Mouse (Mus musculus): ENCODE measurements around the gene Krtap11-1. TPM values are rescaled to one million over a fixed set of nuclear protein-coding genes. Genes with fewer than 3 reads are reported as not detected.

Gene Krtap11-1
- polyA plus RNA-seq, 1 experiment from 2014 or later: not detected

DNA sequence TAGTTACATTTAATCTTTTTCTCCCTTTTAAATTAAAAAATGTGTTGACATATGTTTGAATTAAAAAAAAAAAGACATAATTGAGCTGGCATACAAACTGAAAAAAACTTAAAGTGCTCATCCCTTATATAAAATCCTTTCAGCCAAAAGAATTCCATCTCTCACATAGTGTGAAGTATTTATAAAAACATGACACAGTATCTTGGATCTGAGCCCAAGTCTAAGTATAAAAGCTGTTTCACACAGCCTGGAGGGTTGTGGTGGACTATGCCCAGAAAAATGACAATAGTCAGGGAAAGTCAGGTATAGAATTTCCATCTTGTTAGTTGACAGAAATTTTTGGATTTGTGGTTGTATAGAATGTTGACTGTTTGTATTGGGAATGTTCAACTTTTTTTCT, 20.7 kb downstream of the Krtap11-1 start:
- Histone ChIP-seq H3K4me1 (no peaks in the 10 kb centered on the region), H3K27ac (no peak overlapping the region)
- no peak for DNase-seq (ENCODE audit: low spot score)

DNA sequence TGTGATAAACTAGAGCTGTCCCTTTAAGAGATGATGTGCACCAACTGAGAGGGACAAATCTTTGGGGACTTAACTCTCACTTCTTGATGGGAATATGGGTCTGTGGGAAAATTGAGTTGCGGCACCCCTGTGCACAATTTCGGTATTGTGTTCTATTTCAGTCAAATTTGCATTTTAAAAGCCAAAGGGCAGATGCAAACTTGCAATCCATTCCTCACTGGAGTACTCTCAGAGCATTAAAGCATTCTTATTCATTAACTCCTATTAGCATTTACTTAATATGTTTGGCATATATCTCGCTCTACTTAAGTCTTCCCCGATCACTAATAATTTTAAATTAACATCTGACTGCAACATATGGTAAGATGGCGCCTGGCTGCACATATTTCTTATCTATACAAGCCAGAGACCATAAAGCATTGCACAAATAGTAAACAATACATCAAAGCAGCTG, 32.9 kb downstream of the Krtap11-1 start:
- 90% methylated on average over 5 of the region's 5 CpGs for WGBS
- Histone ChIP-seq H3K27ac (no peak overlapping the region), H3K4me1 (no peaks in the 10 kb centered on the region), H3K36me3 (no peaks in the 10 kb centered on the region), H3K9me3 (replicated peaks) (no peaks in the 10 kb centered on the region), H3K4me3 (no peak overlapping the region), H3K27me3 (ENCODE audit: low read depth, poor library complexity, severe bottlenecking) (no peaks in the 10 kb centered on the region)
- no peak for DNase-seq (ENCODE audit: low spot score)

More for the DNA sequence above, 20.7 kb downstream of the Krtap11-1 start:
- no peaks in the 10 kb centered on the region for H3K27me3 ChIP-seq (ENCODE audit: low read depth, poor library complexity, severe bottlenecking)
- no peak overlapping the region for H3K4me3 ChIP-seq
- H3K36me3 ChIP-seq: no peaks in the 10 kb centered on the region
- no peaks in the 10 kb centered on the region for H3K9me3 ChIP-seq (replicated peaks)

DNA sequence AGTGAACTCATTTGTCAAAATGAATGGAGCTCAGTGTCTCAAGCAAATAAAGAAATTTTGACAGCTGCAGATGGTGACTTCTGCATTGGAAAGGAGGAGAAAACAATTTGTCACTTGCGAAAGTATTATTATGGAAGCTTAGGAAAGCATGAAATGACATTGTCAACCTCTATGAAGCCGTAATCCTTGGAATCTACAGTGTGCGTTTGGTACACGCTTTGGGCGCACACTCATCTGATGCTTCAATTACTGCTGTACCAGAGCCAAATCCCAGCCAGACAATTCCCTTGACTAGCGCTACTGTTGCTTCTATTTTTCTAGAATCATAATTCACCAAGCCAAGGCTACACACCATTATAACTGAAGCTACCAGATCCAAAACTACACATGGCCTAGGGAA, 33.6 kb downstream of the Krtap11-1 start:
- 96% methylated on average over 6 of the region's 6 CpGs for WGBS
- no peak for DNase-seq (ENCODE audit: low spot score)
- Histone ChIP-seq H3K4me1 (no peaks in the 10 kb centered on the region), H3K9me3 (replicated peaks) (no peaks in the 10 kb centered on the region), H3K36me3 (no peaks in the 10 kb centered on the region), H3K27me3 (ENCODE audit: low read depth, poor library complexity, severe bottlenecking) (no peaks in the 10 kb centered on the region), H3K4me3 (no peak overlapping the region), H3K27ac (no peak overlapping the region)

DNA sequence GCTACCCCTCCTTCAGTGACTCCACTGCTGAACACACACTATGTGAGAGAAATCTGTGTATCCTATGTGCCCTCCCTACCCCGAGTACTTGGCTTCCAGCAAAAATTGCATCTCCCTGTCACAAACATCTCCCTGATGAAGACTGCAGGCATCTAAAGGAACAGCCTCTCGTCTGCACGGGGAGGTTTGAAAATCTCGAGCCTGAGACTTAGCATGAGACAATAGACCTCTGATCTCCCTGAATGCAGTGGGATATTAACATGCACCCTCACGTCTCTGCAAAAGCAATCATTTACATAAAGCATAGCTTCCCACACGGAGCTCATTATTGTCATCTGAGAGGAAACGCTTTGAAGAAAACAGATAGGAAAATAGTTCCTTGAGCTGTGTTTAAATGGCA, 40.4 kb downstream of the Krtap11-1 start:
- no peaks in the 10 kb centered on the region for H3K36me3 ChIP-seq
- H3K27ac ChIP-seq: no peak overlapping the region
- H3K27me3 ChIP-seq (ENCODE audit: low read depth, poor library complexity, severe bottlenecking): no peaks in the 10 kb centered on the region
- H3K9me3 ChIP-seq (replicated peaks): no peaks in the 10 kb centered on the region
- H3K4me1 ChIP-seq: no peaks in the 10 kb centered on the region
- 69% methylated on average over 7 of the region's 7 CpGs for WGBS
- no peak overlapping the region for H3K4me3 ChIP-seq
- DNase-seq (ENCODE audit: low spot score): no peak

DNA sequence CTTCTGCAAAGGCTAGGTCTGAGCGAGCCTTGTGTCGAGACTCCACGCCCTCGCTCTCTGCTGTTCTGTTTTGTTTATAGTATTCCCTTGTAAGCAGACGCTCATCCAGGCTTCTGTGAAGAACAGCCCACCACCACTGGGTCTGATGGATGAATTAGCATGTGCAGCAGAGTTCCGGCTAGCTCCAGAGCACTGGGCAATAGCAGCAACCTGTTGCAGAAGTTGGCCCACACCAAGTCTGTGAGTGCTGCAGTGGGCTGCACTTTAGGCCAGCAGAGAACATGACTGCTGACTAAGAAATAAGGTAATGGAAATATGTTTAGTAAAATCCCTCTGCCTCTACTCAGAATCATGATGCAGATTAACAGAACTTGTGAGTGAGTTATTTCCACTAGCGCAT, 41.1 kb downstream of the Krtap11-1 start:
- Histone ChIP-seq H3K36me3 (no peaks in the 10 kb centered on the region), H3K4me1 (no peaks in the 10 kb centered on the region), H3K27me3 (ENCODE audit: low read depth, poor library complexity, severe bottlenecking) (no peaks in the 10 kb centered on the region), H3K9me3 (replicated peaks) (no peaks in the 10 kb centered on the region), H3K27ac (no peak overlapping the region), H3K4me3 (no peak overlapping the region)
- no peak for DNase-seq (ENCODE audit: low spot score)
- WGBS: 68% methylated on average over 7 of the region's 7 CpGs

- Histone ChIP-seq H3K4me1 (no peaks in the 10 kb centered on the region), H3K36me3 (no peaks in the 10 kb centered on the region), H3K9me3 (replicated peaks) (no peaks in the 10 kb centered on the region), H3K27ac (no peak overlapping the region), H3K27me3 (ENCODE audit: low read depth, poor library complexity, severe bottlenecking) (no peaks in the 10 kb centered on the region), H3K4me3 (no peak overlapping the region)
- no peak for DNase-seq (ENCODE audit: low spot score)
- 90% methylated on average over 3 of the region's 3 CpGs for WGBS
Measured at GRCm38 (mm10) chr16:89528380-89528779, 42.6 kb downstream of the Krtap11-1 start.

DNA sequence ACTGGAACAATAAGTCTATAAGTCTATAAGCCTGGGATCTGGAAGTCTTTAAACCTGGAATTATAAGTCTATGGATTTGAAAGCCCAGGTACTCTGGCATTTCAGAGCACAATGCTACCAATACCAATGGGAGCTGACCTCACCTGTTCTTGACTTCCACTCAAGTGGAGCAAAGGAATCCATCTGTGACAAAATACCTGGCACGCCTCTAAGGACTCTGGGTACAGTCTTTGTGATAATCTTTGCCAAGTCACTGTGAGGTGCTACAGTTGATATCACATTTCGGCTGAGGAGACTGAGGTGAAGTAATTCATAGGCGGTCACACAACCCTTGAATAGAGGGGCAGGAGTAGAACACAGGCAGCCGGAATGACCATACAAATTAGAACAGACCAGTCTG, 50.0 kb downstream of the Krtap11-1 start:
- 91% methylated on average over 4 of the region's 4 CpGs for WGBS

DNA sequence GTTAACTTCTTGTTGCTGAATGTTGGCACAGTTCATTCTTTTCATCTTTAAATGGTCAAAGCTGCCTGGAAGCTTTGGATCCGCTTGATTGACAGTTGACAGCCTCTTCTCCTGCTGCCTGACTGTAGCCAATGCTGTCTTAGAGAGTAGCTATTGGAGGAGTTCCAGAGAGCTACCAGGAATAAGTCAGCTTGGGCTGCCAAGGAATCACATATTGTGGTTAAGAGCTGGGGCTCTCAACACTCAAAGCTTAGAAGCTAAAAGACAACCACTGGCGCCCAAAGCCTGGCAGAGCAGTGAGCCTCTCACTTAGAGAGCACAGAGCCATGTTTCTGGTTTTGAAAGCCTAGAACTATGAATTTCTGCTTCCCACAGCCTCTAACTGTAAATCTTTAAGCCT, 50.4 kb downstream of the Krtap11-1 start:
- no peaks in the 10 kb centered on the region for H3K36me3 ChIP-seq
- WGBS: 95% methylated on average over 2 of the region's 2 CpGs
- H3K27ac ChIP-seq: no peak overlapping the region
- no peaks in the 10 kb centered on the region for H3K9me3 ChIP-seq (replicated peaks)
- no peak overlapping the region for H3K4me3 ChIP-seq
- H3K4me1 ChIP-seq: no peaks in the 10 kb centered on the region
- H3K27me3 ChIP-seq (ENCODE audit: low read depth, poor library complexity, severe bottlenecking): no peaks in the 10 kb centered on the region
- no peak for DNase-seq (ENCODE audit: low spot score)

More for the DNA sequence above, 50.0 kb downstream of the Krtap11-1 start:
- no peak for DNase-seq (ENCODE audit: low spot score)
- no peaks in the 10 kb centered on the region for H3K4me1 ChIP-seq
- H3K36me3 ChIP-seq: no peaks in the 10 kb centered on the region
- no peak overlapping the region for H3K4me3 ChIP-seq
- no peaks in the 10 kb centered on the region for H3K9me3 ChIP-seq (replicated peaks)
- no peak overlapping the region for H3K27ac ChIP-seq
- H3K27me3 ChIP-seq (ENCODE audit: low read depth, poor library complexity, severe bottlenecking): no peaks in the 10 kb centered on the region

Other genes starting within 250 kb of the Krtap11-1 start
- gene Krtap21-1, start 167.3 kb downstream of the Krtap11-1 start, polyA plus RNA-seq (2016; fragmentation: Nextera tagmentation; extraction: Ambion mirVana): not detected in 2 replicates
- not detected in 2 replicates for gene Krtap6-2, start 151.1 kb downstream of the Krtap11-1 start, polyA plus RNA-seq (2016; fragmentation: Nextera tagmentation; extraction: Ambion mirVana)
- not detected in 2 replicates for gene Krtap8-1, start 83.2 kb downstream of the Krtap11-1 start, polyA plus RNA-seq (2016; fragmentation: Nextera tagmentation; extraction: Ambion mirVana)
- not detected in 2 replicates for gene Krtap7-1, start 62.9 kb downstream of the Krtap11-1 start, polyA plus RNA-seq (2016; fragmentation: Nextera tagmentation; extraction: Ambion mirVana)